Mouse (Mus musculus) embryonic facial prominence, embryonic 14.5 days (tissue): ENCODE data around the gene Arl6ip6. TPM values are rescaled to one million over a fixed set of nuclear protein-coding genes. Genes with fewer than 3 reads are reported as not detected.

Experiments used
- polyA plus RNA-seq: library from polyadenylated mRNA; unstranded; fragments of >200 nt; fragmentation: Nextera tagmentation; extraction: Ambion mirVana; gene quantifications from 2 replicates; pipeline ENCODE4 v1.2.1, GENCODE M21; 2014

The Arl6ip6 gene
- polyA plus RNA-seq, 1 experiment from 2014 or later, result 48.2 TPM

Other genes starting within 250 kb of the Arl6ip6 start
- 132 and 151 TPM in 2 replicates for gene Prpf40a, start 442 bp upstream of the Arl6ip6 start, polyA plus RNA-seq